In the genomic region with DNA sequence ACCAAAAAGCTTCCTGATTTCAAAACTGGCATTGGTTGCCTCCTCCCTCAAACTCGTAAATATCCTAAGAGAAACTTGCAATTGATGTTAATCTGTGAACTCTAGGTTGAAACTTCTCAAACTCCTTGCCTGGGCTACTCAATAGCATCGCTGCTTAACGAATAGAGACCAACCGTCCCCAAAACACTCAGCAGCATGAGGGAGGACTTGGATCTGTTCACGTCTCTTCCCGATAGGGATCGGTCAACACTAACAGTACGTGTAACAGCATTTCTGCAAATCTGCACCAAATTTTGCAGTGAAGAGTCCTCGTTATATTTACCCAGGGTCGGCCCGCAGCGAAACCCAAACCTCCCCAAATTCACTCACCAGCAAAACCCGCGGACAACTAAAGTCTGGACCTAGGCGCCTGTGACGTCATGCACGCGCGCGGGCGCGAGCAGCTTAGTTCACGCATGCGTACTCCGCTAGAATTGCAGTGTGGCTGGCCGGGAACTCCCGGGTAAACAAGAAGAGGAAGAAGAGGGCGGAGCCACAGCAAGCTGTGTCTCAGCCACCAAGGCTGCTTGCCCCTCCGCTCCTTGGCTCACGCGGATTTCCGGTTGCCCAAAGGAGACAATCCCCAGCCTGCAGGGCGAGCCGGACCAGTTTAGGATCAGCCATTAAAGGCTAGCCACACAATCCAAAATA, we compare ENCODE assay signal across 8 mouse cellular contexts. TPM values are rescaled to one million over a fixed set of nuclear protein-coding genes. Genes with fewer than 3 reads are reported as not detected.
A peak's percentile ranks its signal among the peaks of the same experiment; 100 is the strongest.
DNase-seq lines count a peak whose midpoint lies in the region; ATAC-seq and TF ChIP-seq lines count a peak whose summit lies in the region.

A gene (minus strand): TSS at position 441 of the 690 bp plus-strand sequence.

- no peaks in the 10 kb centered on the region for H3K9me3 ChIP-seq in CH12.LX (replicated peaks; ENCODE audit: low read length)
- no peaks in the 10 kb centered on the region for H3K9me3 ChIP-seq in forebrain, embryonic 11.5 days (ENCODE audit: control insufficient read depth, low read length)
- H3K9me3 ChIP-seq in heart, embryonic 16.5 days (replicated peaks; ENCODE audit: control insufficient read depth, low read length): no peaks in the 10 kb centered on the region
- no peaks in the 10 kb centered on the region for H3K9me3 ChIP-seq in liver, embryonic 15.5 days (replicated peaks)
- H3K9me3 ChIP-seq in neural tube, embryonic 12.5 days: no peaks in the 10 kb centered on the region

- in situ Hi-C loops in CH12.LX (cut with MboI; ENCODE audit: low pct_ligation_motif_present, low pct_unique_long_range_greater_than_20kb, low sequenced_read_pairs): no loop called here

- H3K9ac ChIP-seq in CH12.LX (ENCODE audit: insufficient read depth, low read depth): peak within 1 kb of the TSS; percentile 92
- H3K9ac ChIP-seq in forebrain, embryonic 11.5 days (ENCODE audit: low read length): peak within 1 kb of the TSS; percentile 72
- peak within 1 kb of the TSS; percentile 75 for H3K9ac ChIP-seq in heart, embryonic 16.5 days (ENCODE audit: low read length)
- H3K9ac ChIP-seq in liver, embryonic 15.5 days: peak within 1 kb of the TSS; percentile 76
- H3K9ac ChIP-seq in neural tube, embryonic 12.5 days: peak within 1 kb of the TSS; percentile 55

- WGBS in forebrain, embryonic 11.5 days: 0% methylated on average over 34 of the region's 34 CpGs
- 1% methylated on average over 32 of the region's 34 CpGs for WGBS in heart, embryonic 16.5 days
- WGBS in liver, embryonic 15.5 days (ENCODE audit: insufficient replicate concordance): under 1% methylated on average over 34 of the region's 34 CpGs
- under 1% methylated on average over 34 of the region's 34 CpGs for WGBS in neural tube, embryonic 12.5 days

- peak within 1 kb of the TSS; percentile 75 to 90 (median 76) for H3K4me3 ChIP-seq in CH12.LX (replicated peaks in 1 of 3; ENCODE audit: low read depth in 2 of 3, low read length in 2 of 3, poor library complexity in 1 of 3)
- H3K4me3 ChIP-seq in forebrain, embryonic 11.5 days (ENCODE audit: low read depth, low read length): peak within 1 kb of the TSS; percentile 51
- peak within 1 kb of the TSS; percentile 60 for H3K4me3 ChIP-seq in heart, embryonic 16.5 days (ENCODE audit: low read length)
- H3K4me3 ChIP-seq in liver, embryonic 15.5 days (replicated peaks): peak within 1 kb of the TSS; percentile 78
- H3K4me3 ChIP-seq in neural tube, embryonic 12.5 days: peak within 1 kb of the TSS; percentile 54

- H3K27ac ChIP-seq in CH12.LX (ENCODE audit: insufficient read depth, low read depth): peak within 1 kb of the TSS; percentile 81
- H3K27ac ChIP-seq in forebrain, embryonic 11.5 days (ENCODE audit: low read depth, low read length): peak within 1 kb of the TSS; percentile 59
- H3K27ac ChIP-seq in heart, embryonic 16.5 days (ENCODE audit: low read length): peak within 1 kb of the TSS; percentile 76
- peak within 1 kb of the TSS; percentile 94 for H3K27ac ChIP-seq in liver, embryonic 15.5 days (replicated peaks)
- peak within 1 kb of the TSS; percentile 68; the same call in 1 of the 2 replicates for H3K27ac ChIP-seq in neural tube, embryonic 12.5 days

- TF ChIP-seq CTCF in CH12.LX (conservative IDR thresholded peaks at IDR 0.05 in 1 of 2, IDR thresholded peaks at IDR 0.05 in 1 of 2; ENCODE audit: low read depth in 2 of 2, low read length in 2 of 2): no peak

- DNase-seq in CH12.LX (ENCODE audit: extremely low read depth): peak; percentile 98
- peak; percentile 92 for DNase-seq in c-Kit-positive CD71-positive TER-119-negative erythroid progenitor cells, embryonic 14.5 days (ENCODE audit: low read depth)
- peak; percentile 98 for DNase-seq in forebrain, embryonic 11.5 days (ENCODE audit: low spot score)
- peak; percentile 97 to 98 for DNase-seq in kidney, postnatal 36 days
- peak; percentile 97 for DNase-seq in telencephalon, adult 2 months (ENCODE audit: low read depth, low spot score)

- TF ChIP-seq RAD21 in CH12.LX (IDR thresholded peaks at IDR 0.05; ENCODE audit: low read depth, low read length): no peak

- TF ChIP-seq EP300 in CH12.LX (IDR thresholded peaks at IDR 0.05; ENCODE audit: low read length): no peak

- H3K79me2 ChIP-seq in CH12.LX (replicated peaks; ENCODE audit: control insufficient read depth, extremely low read depth, insufficient read depth, poor library complexity, severe bottlenecking): peaks cover 11% of the 10 kb centered on the region

- peaks cover 5 to 13% of the 10 kb centered on the region in 2 experiments for H3K36me3 ChIP-seq in CH12.LX (replicated peaks in 1 of 2; ENCODE audit: control insufficient read depth in 1 of 2, insufficient read depth in 1 of 2, low read length in 1 of 2)
- no peaks in the 10 kb centered on the region for H3K36me3 ChIP-seq in forebrain, embryonic 11.5 days (ENCODE audit: control insufficient read depth, insufficient read depth, low read length)
- H3K36me3 ChIP-seq in heart, embryonic 16.5 days (ENCODE audit: control insufficient read depth, insufficient read depth): 0 out of 2 replicates have a peak, but pooled peaks cover 4% of the 10 kb centered on the region
- H3K36me3 ChIP-seq in liver, embryonic 15.5 days (replicated peaks): peaks cover 10% of the 10 kb centered on the region; the same call in 1 of the 2 replicates
- no peaks in the 10 kb centered on the region for H3K36me3 ChIP-seq in neural tube, embryonic 12.5 days

- no peaks in the 10 kb centered on the region for H3K27me3 ChIP-seq in CH12.LX (replicated peaks)
- no peaks in the 10 kb centered on the region for H3K27me3 ChIP-seq in forebrain, embryonic 11.5 days (ENCODE audit: control insufficient read depth, insufficient read depth, low read length)
- H3K27me3 ChIP-seq in heart, embryonic 16.5 days (ENCODE audit: control insufficient read depth, insufficient read depth, low read length): no peaks in the 10 kb centered on the region
- H3K27me3 ChIP-seq in liver, embryonic 15.5 days: no peaks in the 10 kb centered on the region
- no peaks in the 10 kb centered on the region for H3K27me3 ChIP-seq in neural tube, embryonic 12.5 days (replicated peaks)

- ATAC-seq in forebrain, embryonic 11.5 days (replicated peaks; ENCODE audit: low FRiP score): peak; percentile 98
- ATAC-seq in heart, embryonic 16.5 days (replicated peaks; ENCODE audit: extremely low read depth, insufficient read depth, low FRiP score): peak; percentile 100
- peak; percentile 98 for ATAC-seq in liver, embryonic 15.5 days (ENCODE audit: insufficient read depth)
- peak; percentile 99 for ATAC-seq in neural tube, embryonic 12.5 days (ENCODE audit: low FRiP score, low read depth)

- peak within 1 kb of the TSS; percentile 38; the same call in 1 of the 2 replicates for H3K4me2 ChIP-seq in CH12.LX (ENCODE audit: insufficient read depth, low read depth, poor library complexity, severe bottlenecking)
- H3K4me2 ChIP-seq in forebrain, embryonic 11.5 days (ENCODE audit: low read depth, low read length, severe bottlenecking): peak within 1 kb of the TSS; percentile 53
- peak within 1 kb of the TSS; percentile 77 for H3K4me2 ChIP-seq in heart, embryonic 16.5 days (ENCODE audit: low read depth, low read length)
- H3K4me2 ChIP-seq in liver, embryonic 15.5 days: peak within 1 kb of the TSS; percentile 74
- peak within 1 kb of the TSS; percentile 61 for H3K4me2 ChIP-seq in neural tube, embryonic 12.5 days (replicated peaks)

- TF ChIP-seq POLR2A in CH12.LX (IDR thresholded peaks at IDR 0.05; ENCODE audit: low read depth, low read length): peak; percentile 82

- peaks cover 4 to 21% of the 10 kb centered on the region in 2 experiments for H3K4me1 ChIP-seq in CH12.LX (ENCODE audit: control insufficient read depth in 1 of 2, insufficient read depth in 2 of 2)
- H3K4me1 ChIP-seq in forebrain, embryonic 11.5 days (replicated peaks; ENCODE audit: control insufficient read depth, insufficient read depth, low read length): 0 out of 2 replicates have a peak, but pooled peaks cover 4% of the 10 kb centered on the region
- H3K4me1 ChIP-seq in heart, embryonic 16.5 days (ENCODE audit: control insufficient read depth, insufficient read depth, low read length): 0 out of 2 replicates have a peak, but pooled peaks cover 4% of the 10 kb centered on the region
- H3K4me1 ChIP-seq in liver, embryonic 15.5 days (replicated peaks): peaks cover 17% of the 10 kb centered on the region; the same call in 1 of the 2 replicates
- H3K4me1 ChIP-seq in neural tube, embryonic 12.5 days: peaks cover 5% of the 10 kb centered on the region

- dilution Hi-C loops in CH12.LX (cut with MboI; ENCODE audit: extremely low pct_ligation_motif_present, extremely low pct_unique_long_range_greater_than_20kb, low sequenced_read_pairs): no loop called here

TF ChIP-seq in CH12.LX, 34 proteins besides CTCF, POLR2A, EP300 and RAD21 (continues in another document):
- TF ChIP-seq JUND (conservative IDR thresholded peaks at IDR 0.05; ENCODE audit: low read depth, low read length): no peak; the same call in 1 of the 2 replicates
- TF ChIP-seq ETS1 (conservative IDR thresholded peaks at IDR 0.05; ENCODE audit: low read depth, low read length): 0 out of 2 replicates have a peak, but pooled peaks have one; percentile 36
- peak; percentile 89 for TF ChIP-seq TBP (conservative IDR thresholded peaks at IDR 0.05; ENCODE audit: low read depth, low read length)
- TF ChIP-seq PAX5 (IDR thresholded peaks at IDR 0.05; ENCODE audit: low read length): no peak
- TF ChIP-seq ELF1 (IDR thresholded peaks at IDR 0.05; ENCODE audit: low read depth, low read length): peak; percentile 82
- peak; percentile 85; the same call in 1 of the 2 replicates for TF ChIP-seq E2F4 (IDR thresholded peaks at IDR 0.05; ENCODE audit: insufficient replicate concordance, low read depth, low read length)
- TF ChIP-seq ZMIZ1 (IDR thresholded peaks at IDR 0.05; ENCODE audit: low read depth, low read length): peak; percentile 51
- no peak for TF ChIP-seq JUN (IDR thresholded peaks at IDR 0.05; ENCODE audit: insufficient read depth, low read depth, low read length)
- TF ChIP-seq USF1 (IDR thresholded peaks at IDR 0.05; ENCODE audit: low read depth, low read length): no peak
- TF ChIP-seq MAZ (IDR thresholded peaks at IDR 0.05; ENCODE audit: low read depth, low read length): peak; percentile 62; the same call in 1 of the 2 replicates
- no peak for TF ChIP-seq MEF2A (IDR thresholded peaks at IDR 0.05; ENCODE audit: borderline replicate concordance, low read depth, low read length)
- no peak for TF ChIP-seq ZC3H11A (IDR thresholded peaks at IDR 0.05; ENCODE audit: low read depth, low read length)
- TF ChIP-seq TCF12 (IDR thresholded peaks at IDR 0.05; ENCODE audit: low read depth, low read length): peak; percentile 82

RNA-seq across cellular contexts. Expression of the gene that starts here (rescaled TPM):
- total RNA-seq in CH12.LX (2012; rRNA removed): 26.3 and 38.7 TPM in 2 replicates
- 68.9 and 74.3 TPM in 2 replicates for total RNA-seq in CH12.LX (2014; rRNA removed)
- polyA plus RNA-seq in CH12.LX (2012; ENCODE audit: insufficient read length, low read depth): 25.1 and 29.0 TPM in 2 replicates
- 45.9 and 50.7 TPM in 2 replicates for polyA plus RNA-seq in forebrain, embryonic 11.5 days (2014; fragmentation: Nextera tagmentation; extraction: Ambion mirVana)
- 21.3 TPM in 2 replicates for polyA plus RNA-seq in heart, embryonic 16.5 days (2015; fragmentation: Nextera tagmentation; extraction: Ambion mirVana)
- polyA plus RNA-seq in liver, embryonic 15.5 days (2015; fragmentation: Nextera tagmentation; extraction: Ambion mirVana): 18.5 and 20.4 TPM in 2 replicates
- polyA plus RNA-seq in neural tube, embryonic 12.5 days (2016; fragmentation: Nextera tagmentation; extraction: Ambion mirVana): 34.0 and 37.3 TPM in 2 replicates

Comparison
In these comparisons a context has a peak if more than half of its experiments do, and no peak if none do; other contexts are left out.
1. Peak in every context shown above with its lines: DNase-seq, ATAC-seq, H3K4me3 ChIP-seq and H3K27ac ChIP-seq.